Mouse (Mus musculus) erythroblast, embryonic 14.5 days (primary cell): ENCODE results near the gene Ccr1l1. TPM values are rescaled to one million over a fixed set of nuclear protein-coding genes. Genes with fewer than 3 reads are reported as not detected.

Experiments used
- H3K27me3 ChIP-seq: 2 replicates; pipeline ENCODE4 v1.6.1; 2012; ENCODE audit warnings: inconsistent platforms; ENCODE audit not compliant: control insufficient read depth
- H3K36me3 ChIP-seq: 2 replicates; pipeline ENCODE4 v1.6.1; 2012; ENCODE audit warnings: mild to moderate bottlenecking, inconsistent platforms; ENCODE audit not compliant: control insufficient read depth
- H3K4me1 ChIP-seq: 2 replicates; pipeline ENCODE4 v1.6.1; 2012; ENCODE audit warnings: inconsistent platforms; ENCODE audit not compliant: control insufficient read depth
- H3K4me3 ChIP-seq: replicated peaks from 2 replicates; pipeline ENCODE3; 2012; ENCODE audit warnings: moderate library complexity, mild to moderate bottlenecking, inconsistent platforms
- H3K9me3 ChIP-seq: 2 replicates; pipeline ENCODE4 v1.6.1; 2012; ENCODE audit warnings: low read length, inconsistent platforms, mixed read lengths; ENCODE audit not compliant: control insufficient read depth
- GATA1 ChIP-seq: IDR thresholded peaks from 2 replicates; pipeline ENCODE4 v1.6.1; 2012; ENCODE audit warnings: low read length, inconsistent platforms, mixed read lengths
- TAL1 ChIP-seq: IDR thresholded peaks from 3 replicates; pipeline ENCODE4 v1.6.1; 2012; ENCODE audit warnings: low read length, inconsistent platforms, mixed read lengths
- polyA plus RNA-seq: library from polyadenylated mRNA; stranded (reverse); fragments of >175 nt; gene quantifications from 2 replicates; pipeline ENCODE4 v1.2.3, GENCODE M21; 2012

Gene Ccr1l1
- polyA plus RNA-seq, 1 experiment = not detected

- Histone ChIP-seq H3K27me3 (no peaks in the 10 kb centered on the region), H3K4me1 (no peaks in the 10 kb centered on the region), H3K36me3 (no peaks in the 10 kb centered on the region), H3K4me3 (no peak overlapping the region), H3K9me3 (no peaks in the 10 kb centered on the region)
- TF ChIP-seq TAL1 (no peak), GATA1 (no peak)
Measured at GRCm38 (mm10) chr9:123940628-123941027, 37.6 kb downstream of the Ccr1l1 start.

DNA sequence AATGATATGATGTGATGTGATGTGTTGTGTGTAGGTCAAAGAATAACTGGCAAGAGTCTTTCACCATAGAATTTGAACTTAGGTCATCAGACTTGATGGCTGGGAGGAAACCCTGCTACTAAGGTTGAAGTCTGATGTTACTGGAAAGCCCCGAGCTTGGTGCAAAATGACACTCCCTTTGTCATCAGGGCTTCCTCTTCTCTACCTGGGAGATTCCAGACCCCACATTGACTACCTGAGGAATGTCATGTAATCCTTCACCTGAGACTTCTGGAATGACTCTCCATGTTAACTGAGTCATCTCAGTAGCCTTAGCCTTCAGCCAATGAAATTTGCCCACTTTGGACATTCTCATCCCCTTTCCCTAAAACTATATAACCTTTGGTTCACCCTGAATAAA, 38.0 kb downstream of the Ccr1l1 start:
- no peaks in the 10 kb centered on the region for H3K9me3 ChIP-seq
- H3K27me3 ChIP-seq = no peaks in the 10 kb centered on the region
- no peak overlapping the region for H3K4me3 ChIP-seq
- H3K4me1 ChIP-seq = no peaks in the 10 kb centered on the region
- TF ChIP-seq GATA1 (no peak), TAL1 (no peak)
- no peaks in the 10 kb centered on the region for H3K36me3 ChIP-seq

GRCm38 (mm10) chr9:123937989-123938388, 40.2 kb downstream of the Ccr1l1 start:
- H3K36me3 ChIP-seq = no peaks in the 10 kb centered on the region
- TF ChIP-seq TAL1 = no peak
- no peak for TF ChIP-seq GATA1
- H3K4me1 ChIP-seq = no peaks in the 10 kb centered on the region
- H3K9me3 ChIP-seq = no peaks in the 10 kb centered on the region
- H3K27me3 ChIP-seq = no peaks in the 10 kb centered on the region
- H3K4me3 ChIP-seq = no peak overlapping the region

- Histone ChIP-seq H3K36me3 (no peaks in the 10 kb centered on the region), H3K4me3 (no peak overlapping the region), H3K4me1 (peaks cover 6% of the 10 kb centered on the region), H3K9me3 (no peaks in the 10 kb centered on the region), H3K27me3 (no peaks in the 10 kb centered on the region)
- TF ChIP-seq TAL1 (no peak), GATA1 (no peak)
Measured at GRCm38 (mm10) chr9:123936604-123937280, 41.5 kb downstream of the Ccr1l1 start.

GRCm38 (mm10) chr9:123935776-123936175, 42.4 kb downstream of the Ccr1l1 start:
- Histone ChIP-seq H3K4me1 (peaks cover 13% of the 10 kb centered on the region), H3K36me3 (no peaks in the 10 kb centered on the region), H3K27me3 (no peaks in the 10 kb centered on the region), H3K4me3 (no peak overlapping the region), H3K9me3 (no peaks in the 10 kb centered on the region)
- TF ChIP-seq GATA1 = no peak
- TF ChIP-seq TAL1 = no peak

DNA sequence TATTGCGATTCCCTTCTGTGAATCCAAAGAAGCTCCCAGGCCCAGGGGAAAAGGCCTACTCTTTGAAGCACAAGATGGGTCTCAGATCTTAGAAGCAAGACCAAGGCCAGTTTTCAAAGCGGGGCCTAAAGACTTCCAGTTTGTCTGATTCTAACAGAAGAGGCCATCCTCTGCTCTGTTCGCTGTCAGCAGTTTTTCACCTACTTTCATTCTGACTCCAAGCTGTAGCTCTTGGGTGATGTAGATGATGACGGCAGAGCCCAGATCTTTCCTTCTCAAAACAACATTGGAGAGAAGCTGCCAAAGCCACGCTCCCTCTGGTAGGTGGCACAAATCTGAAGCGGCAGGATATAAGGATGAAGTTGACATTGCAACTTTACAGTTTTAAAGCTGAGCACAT, 42.9 kb downstream of the Ccr1l1 start:
- H3K4me3 ChIP-seq = no peak overlapping the region
- TF ChIP-seq GATA1 (no peak), TAL1 (no peak)
- no peaks in the 10 kb centered on the region for H3K27me3 ChIP-seq
- H3K36me3 ChIP-seq = no peaks in the 10 kb centered on the region
- H3K9me3 ChIP-seq = no peaks in the 10 kb centered on the region
- peaks cover 17% of the 10 kb centered on the region for H3K4me1 ChIP-seq

- Histone ChIP-seq H3K36me3 (no peaks in the 10 kb centered on the region), H3K9me3 (no peaks in the 10 kb centered on the region), H3K27me3 (no peaks in the 10 kb centered on the region), H3K4me3 (no peak overlapping the region), H3K4me1 (peaks cover 30% of the 10 kb centered on the region)
- TF ChIP-seq GATA1 (no peak), TAL1 (no peak)
Measured at GRCm38 (mm10) chr9:123933716-123934445, 44.3 kb downstream of the Ccr1l1 start.

- Histone ChIP-seq H3K27me3 (no peaks in the 10 kb centered on the region), H3K4me1 (peaks cover 38% of the 10 kb centered on the region), H3K4me3 (no peak overlapping the region), H3K36me3 (no peaks in the 10 kb centered on the region), H3K9me3 (no peaks in the 10 kb centered on the region)
- no peak for TF ChIP-seq GATA1
- no peak for TF ChIP-seq TAL1
Measured at GRCm38 (mm10) chr9:123932911-123933675, 45.1 kb downstream of the Ccr1l1 start.
